In the genomic region with DNA sequence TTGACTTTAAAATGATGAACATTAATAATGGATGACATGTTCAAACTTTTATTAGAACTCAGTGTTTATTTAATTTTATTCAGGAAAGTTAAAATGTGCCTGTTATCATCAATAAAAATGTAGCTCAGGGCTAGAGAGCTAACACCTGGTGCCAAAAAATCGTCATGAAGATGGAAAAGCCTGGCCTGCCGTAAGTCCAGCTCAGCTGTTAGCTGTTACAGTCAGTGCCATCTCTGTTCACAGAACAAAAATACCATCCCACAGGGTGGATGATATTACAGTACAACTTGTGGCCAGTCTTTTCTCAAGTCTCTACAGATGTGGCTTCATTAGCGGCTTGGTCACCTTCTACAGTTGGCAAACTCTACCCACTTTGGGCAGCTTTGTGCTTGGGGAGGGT, we compare ENCODE assay signal across 35 mouse cellular contexts.
"Had no signal": no experiment of that assay in that cellular context is flagged by ENCODE, and none has a peak within 500 bp of the region (broad histone marks: within the 10 kb centered on the region; RNA-seq: fewer than 3 reads in every experiment).

No protein-coding gene starts in this region.

- H3K36me3 ChIP-seq: hindbrain, embryonic 15.5 days had no signal

- H3K9ac ChIP-seq: heart, embryonic 12.5 days; heart, embryonic 13.5 days; heart, embryonic 15.5 days; hindbrain, embryonic 12.5 days; hindbrain, embryonic 13.5 days; hindbrain, embryonic 14.5 days; hindbrain, embryonic 15.5 days; intestine, embryonic 15.5 days; kidney, embryonic 15.5 days had no signal

- H3K27me3 ChIP-seq: heart, embryonic 12.5 days; heart, embryonic 13.5 days; heart, embryonic 15.5 days; hindbrain, embryonic 12.5 days; hindbrain, embryonic 13.5 days; hindbrain, embryonic 15.5 days; intestine, embryonic 15.5 days; kidney, embryonic 15.5 days had no signal

- H3K27ac ChIP-seq: heart, adult 2 months; heart, embryonic 10.5 days; heart, embryonic 13.5 days; heart, embryonic 15.5 days; hindbrain, embryonic 10.5 days; hindbrain, embryonic 12.5 days; hindbrain, embryonic 13.5 days; hindbrain, embryonic 14.5 days; hindbrain, embryonic 15.5 days; hindbrain, postnatal 0 days; intestine, embryonic 15.5 days; kidney, embryonic 15.5 days; kidney, postnatal 0 days had no signal

- H3K4me3 ChIP-seq: heart, adult 2 months; heart, embryonic 10.5 days; heart, embryonic 12.5 days; heart, embryonic 13.5 days; heart, embryonic 15.5 days; hindbrain, embryonic 10.5 days; hindbrain, embryonic 12.5 days; hindbrain, embryonic 13.5 days; hindbrain, embryonic 15.5 days; intestine, embryonic 15.5 days; kidney, embryonic 15.5 days; layer of hippocampus, adult 2 months had no signal

- ATAC-seq: hindbrain, embryonic 16.5 days; hindbrain, postnatal 0 days; inflammation-experienced regulatory T-cells, adult 6 months; intestine, embryonic 15.5 days; intestine, embryonic 16.5 days; intestine, postnatal 0 days had no signal

- DNase-seq: heart, adult 2 months; heart, postnatal 10 days; heart, postnatal 14 days; heart, postnatal 36 days; heart, postnatal 4 days; kidney, adult 11 months; kidney, adult 18-20 months; kidney, adult 2 months; kidney, adult 8-10 months; kidney, adult 9 months; kidney, postnatal 10 days; kidney, postnatal 14 days; kidney, postnatal 36 days; kidney, postnatal 4 days; layer of hippocampus, adult 9-11 months; layer of hippocampus, postnatal 36 days had no signal

- H3K9me3 ChIP-seq: heart, embryonic 10.5 days; heart, embryonic 12.5 days; heart, embryonic 13.5 days; heart, embryonic 15.5 days; hindbrain, embryonic 10.5 days; hindbrain, embryonic 12.5 days; hindbrain, embryonic 13.5 days; hindbrain, embryonic 15.5 days; intestine, embryonic 15.5 days; kidney, embryonic 15.5 days had no signal

- H3K4me2 ChIP-seq: heart, embryonic 11.5 days; heart, embryonic 12.5 days; heart, embryonic 13.5 days; heart, embryonic 15.5 days; hindbrain, embryonic 12.5 days; hindbrain, embryonic 13.5 days; hindbrain, embryonic 14.5 days; hindbrain, embryonic 15.5 days; intestine, embryonic 15.5 days; kidney, embryonic 15.5 days had no signal
